Mouse (Mus musculus) thymus, adult 2 months (tissue): ENCODE measurements around the gene Tent4a. TPM values are rescaled to one million over a fixed set of nuclear protein-coding genes. Genes with fewer than 3 reads are reported as not detected.

Experiments used
- DNase-seq: peaks from one replicate; pipeline ENCODE4 v3.0.0; 2021
- H3K27ac ChIP-seq: fragments of 200-500 bp; 2 replicates; pipeline ENCODE4 v1.5.1; 2012; ENCODE audit warnings: low read length, control low read depth; ENCODE audit not compliant: control insufficient read depth, insufficient read depth
- H3K27me3 ChIP-seq: fragments of 200-500 bp; 2 replicates; pipeline ENCODE4 v1.6.1; 2012; ENCODE audit warnings: mild to moderate bottlenecking, low read length, moderate library complexity, mixed read lengths; ENCODE audit not compliant: control insufficient read depth, insufficient read depth
- H3K36me3 ChIP-seq: fragments of 200-500 bp; 2 replicates; pipeline ENCODE4 v1.6.1; 2012; ENCODE audit warnings: mild to moderate bottlenecking, low read length, moderate library complexity; ENCODE audit not compliant: control insufficient read depth, insufficient read depth
- H3K4me1 ChIP-seq: fragments of 200-500 bp; replicated peaks from 2 replicates; pipeline ENCODE4 v1.6.1; 2012; ENCODE audit warnings: low read length; ENCODE audit not compliant: control insufficient read depth, insufficient read depth
- H3K4me3 ChIP-seq: fragments of 200-500 bp; 2 replicates; pipeline ENCODE4 v1.5.1; 2012; ENCODE audit warnings: mild to moderate bottlenecking, low read length, control low read depth, moderate library complexity; ENCODE audit not compliant: control insufficient read depth, insufficient read depth
- CTCF ChIP-seq: fragments of 200-500 bp; IDR thresholded peaks from 2 replicates; pipeline ENCODE4 v1.5.1; 2012; ENCODE audit warnings: mild to moderate bottlenecking, control low read depth, low read length, moderate library complexity, borderline replicate concordance; ENCODE audit not compliant: control insufficient read depth, poor library complexity, insufficient read depth; ENCODE audit errors: extremely low read depth
- POLR2A ChIP-seq: fragments of 200-500 bp; IDR thresholded peaks from 2 replicates; pipeline ENCODE4 v1.6.1; 2012; ENCODE audit warnings: mild to moderate bottlenecking, low read length, control low read depth, moderate library complexity; ENCODE audit not compliant: control insufficient read depth, poor library complexity, insufficient read depth; ENCODE audit errors: extremely low read depth
- WGBS: fragments of 180-500 bp; shearing (Covaris S2); methylation state at CpG from one replicate; pipeline ENCODE4 v1.1.7; 2018; 5-methylcytosine and 5-hydroxymethylcytosine counted together
- polyA plus RNA-seq: library from polyadenylated mRNA; depleted of rRNA; stranded (reverse); fragments of >200 nt; gene quantifications from 2 replicates; pipeline ENCODE4 v1.2.3, GENCODE M21; 2012; rRNA removed

Tent4a gene
- polyA plus RNA-seq, 1 experiment, result 22.2 TPM

- DNase-seq, result no peak
- H3K4me1 ChIP-seq, result 0 out of 2 replicates have a peak, but pooled peaks cover 2% of the 10 kb centered on the region
- TF ChIP-seq POLR2A (no peak), CTCF (no peak)
- H3K4me3 ChIP-seq, result no peak overlapping the region
- no peaks in the 10 kb centered on the region for H3K36me3 ChIP-seq
- 91% methylated on average over 2 of the region's 2 CpGs for WGBS
- H3K27me3 ChIP-seq, result no peaks in the 10 kb centered on the region
- no peak overlapping the region for H3K27ac ChIP-seq
Observed at GRCm38 (mm10) chr13:69458891-69459290, 75.5 kb downstream of the Tent4a start.

GRCm38 (mm10) chr13:69458461-69458860 is 76.0 kb downstream of the Tent4a start:
- DNase-seq, result no peak
- no peak for TF ChIP-seq CTCF
- TF ChIP-seq POLR2A, result no peak
- Histone ChIP-seq H3K27me3 (no peaks in the 10 kb centered on the region), H3K4me3 (no peak overlapping the region), H3K27ac (no peak overlapping the region), H3K36me3 (no peaks in the 10 kb centered on the region), H3K4me1 (0 out of 2 replicates have a peak, but pooled peaks cover 2% of the 10 kb centered on the region)
- 92% methylated on average over 6 of the region's 6 CpGs for WGBS

- Histone ChIP-seq H3K27me3 (no peaks in the 10 kb centered on the region), H3K4me3 (no peak overlapping the region), H3K4me1 (0 out of 2 replicates have a peak, but pooled peaks cover 2% of the 10 kb centered on the region), H3K27ac (no peak overlapping the region), H3K36me3 (no peaks in the 10 kb centered on the region)
- DNase-seq, result no peak
- TF ChIP-seq POLR2A (no peak), CTCF (no peak)
- 87% methylated on average over 2 of the region's 2 CpGs for WGBS
Observed at GRCm38 (mm10) chr13:69457105-69457504, 77.3 kb downstream of the Tent4a start.

- TF ChIP-seq CTCF (no peak), POLR2A (no peak)
- no peak overlapping the region for H3K4me3 ChIP-seq
- WGBS, result 71% methylated on average over 11 of the region's 11 CpGs
- H3K27me3 ChIP-seq, result no peaks in the 10 kb centered on the region
- no peak for DNase-seq
- no peak overlapping the region for H3K27ac ChIP-seq
- no peaks in the 10 kb centered on the region for H3K36me3 ChIP-seq
- 0 out of 2 replicates have a peak, but pooled peaks cover 2% of the 10 kb centered on the region for H3K4me1 ChIP-seq
Observed at GRCm38 (mm10) chr13:69456641-69457040, 77.8 kb downstream of the Tent4a start.

GRCm38 (mm10) chr13:69455476-69456175 is 78.8 kb downstream of the Tent4a start:
- H3K36me3 ChIP-seq, result no peaks in the 10 kb centered on the region
- no peak overlapping the region for H3K4me3 ChIP-seq
- TF ChIP-seq CTCF (no peak), POLR2A (no peak)
- 85% methylated on average over 14 of the region's 14 CpGs for WGBS
- no peak overlapping the region for H3K27ac ChIP-seq
- no peak for DNase-seq
- H3K27me3 ChIP-seq, result no peaks in the 10 kb centered on the region
- H3K4me1 ChIP-seq, result 0 out of 2 replicates have a peak, but pooled peaks cover under 1% of the 10 kb centered on the region

Other genes starting within 250 kb of the Tent4a start
- gene Nsun2, start 871 bp downstream of the Tent4a start, polyA plus RNA-seq, result 74.1 and 86.5 TPM in 2 replicates
- 6.2 and 6.7 TPM in 2 replicates for gene Srd5a1, start 76.8 kb upstream of the Tent4a start, polyA plus RNA-seq
- gene Ube2ql1, start 205.3 kb upstream of the Tent4a start, polyA plus RNA-seq, result 2.7 and 4.5 TPM in 2 replicates